Comparison of ENCODE assay signal across 8 mouse cellular contexts in genomic region chr2:37734979-37735806, GRCm38 (mm10). TPM values are rescaled to one million over a fixed set of nuclear protein-coding genes. Genes with fewer than 3 reads are reported as not detected.
DNase-seq lines count a peak whose midpoint lies in the region; ATAC-seq lines count a peak whose summit lies in the region.

No protein-coding gene starts in this region.

- peak overlapping the region; percentile 31 for H3K4me2 ChIP-seq in kidney, embryonic 14.5 days (replicated peaks; ENCODE audit: low read depth, low read length)
- peak overlapping the region; percentile 26 for H3K4me2 ChIP-seq in liver, embryonic 16.5 days (ENCODE audit: low read depth, low read length)
- peak overlapping the region; percentile 37 for H3K4me2 ChIP-seq in neural tube, embryonic 15.5 days

- H3K36me3 ChIP-seq in kidney, embryonic 14.5 days (ENCODE audit: control insufficient read depth, insufficient read depth, low read length): no peaks in the 10 kb centered on the region
- H3K36me3 ChIP-seq in liver, embryonic 16.5 days (ENCODE audit: control insufficient read depth, insufficient read depth): no peaks in the 10 kb centered on the region
- no peaks in the 10 kb centered on the region for H3K36me3 ChIP-seq in neural tube, embryonic 15.5 days

- no peak for DNase-seq in kidney, postnatal 14 days
- peak; percentile 66 for DNase-seq in brain, adult 2 months (ENCODE audit: low read depth, low spot score)
- DNase-seq in heart, postnatal 4 days: peak; percentile 43
- DNase-seq in frontal cortex, postnatal 25 days (ENCODE audit: low spot score in 2 of 2): no peak
- no peak for DNase-seq in right cerebral cortex, postnatal 36 days (ENCODE audit: low spot score in 2 of 2)

- H3K9me3 ChIP-seq in kidney, embryonic 14.5 days (ENCODE audit: control insufficient read depth, low read length): no peaks in the 10 kb centered on the region
- H3K9me3 ChIP-seq in liver, embryonic 16.5 days (replicated peaks; ENCODE audit: control insufficient read depth, low read length): no peaks in the 10 kb centered on the region
- no peaks in the 10 kb centered on the region for H3K9me3 ChIP-seq in neural tube, embryonic 15.5 days (replicated peaks)

- H3K27me3 ChIP-seq in kidney, embryonic 14.5 days (ENCODE audit: control insufficient read depth, insufficient read depth, low read length): no peaks in the 10 kb centered on the region
- H3K27me3 ChIP-seq in liver, embryonic 16.5 days (ENCODE audit: control insufficient read depth, insufficient read depth, low read depth, low read length): no peaks in the 10 kb centered on the region
- H3K27me3 ChIP-seq in neural tube, embryonic 15.5 days (replicated peaks): no peaks in the 10 kb centered on the region

- no peak overlapping the region for H3K4me3 ChIP-seq in kidney, embryonic 14.5 days (ENCODE audit: low read length)
- H3K4me3 ChIP-seq in liver, embryonic 16.5 days (ENCODE audit: low read depth, low read length): no peak overlapping the region
- H3K4me3 ChIP-seq in neural tube, embryonic 15.5 days (replicated peaks): no peak overlapping the region

- 0 out of 2 replicates have a peak, but pooled peaks cover 7% of the 10 kb centered on the region for H3K4me1 ChIP-seq in kidney, embryonic 14.5 days (ENCODE audit: control insufficient read depth, insufficient read depth, low read length)
- H3K4me1 ChIP-seq in liver, embryonic 16.5 days (ENCODE audit: control insufficient read depth, low read depth, low read length): peaks cover 7% of the 10 kb centered on the region
- H3K4me1 ChIP-seq in neural tube, embryonic 15.5 days: peaks cover 11% of the 10 kb centered on the region

- no peak overlapping the region for H3K27ac ChIP-seq in kidney, embryonic 14.5 days (ENCODE audit: low read depth, low read length)
- H3K27ac ChIP-seq in liver, embryonic 16.5 days (ENCODE audit: low read length): no peak overlapping the region
- no peak overlapping the region for H3K27ac ChIP-seq in neural tube, embryonic 15.5 days (replicated peaks)

- ATAC-seq in kidney, embryonic 14.5 days (ENCODE audit: low FRiP score, low TSS enrichment): peak; percentile 83
- ATAC-seq in liver, embryonic 16.5 days (ENCODE audit: low read depth): no peak
- 0 out of 2 replicates have a peak, but pooled peaks have one; percentile 47 for ATAC-seq in neural tube, embryonic 15.5 days (ENCODE audit: low FRiP score)

- 0 out of 2 replicates have a peak overlapping the region, but pooled peaks have one; percentile 0 for H3K9ac ChIP-seq in kidney, embryonic 14.5 days (ENCODE audit: low read depth, low read length)
- H3K9ac ChIP-seq in liver, embryonic 16.5 days (ENCODE audit: low read depth, low read length): no peak overlapping the region
- no peak overlapping the region for H3K9ac ChIP-seq in neural tube, embryonic 15.5 days (replicated peaks)

- WGBS in kidney, embryonic 14.5 days: 18% methylated on average over 17 of the region's 17 CpGs
- whole genome bisulfite sequencing in liver, embryonic 16.5 days (ENCODE audit: insufficient replicate concordance): 9% methylated on average over 17 of the region's 17 CpGs
- WGBS in neural tube, embryonic 15.5 days: 15% methylated on average over 17 of the region's 17 CpGs

RNA-seq across cellular contexts. Expression of gene Strbp, which starts 31.5 kb away (rescaled TPM):
- 41.4 and 57.2 TPM in 2 replicates for polyA plus RNA-seq in kidney, embryonic 14.5 days (2014; fragmentation: Nextera tagmentation; extraction: Ambion mirVana)
- 10 to 100 TPM; 33.0 to 33.4 TPM for total RNA-seq in heart, postnatal 4 days (2021)
- 11.4 and 11.5 TPM in 2 replicates for polyA plus RNA-seq in liver, embryonic 16.5 days (2015; fragmentation: Nextera tagmentation; extraction: Ambion mirVana)
- polyA plus RNA-seq in neural tube, embryonic 15.5 days (2015; fragmentation: Nextera tagmentation; extraction: Ambion mirVana): 87.0 and 98.3 TPM in 2 replicates

RNA-seq across cellular contexts. Expression of gene Crb2, which starts 40.9 kb away (rescaled TPM):
- polyA plus RNA-seq in kidney, embryonic 14.5 days (2014; fragmentation: Nextera tagmentation; extraction: Ambion mirVana): 2.2 and 3.2 TPM in 2 replicates
- total RNA-seq in heart, postnatal 4 days (2021): 1 to 10 TPM; 1.5 to 2.0 TPM
- polyA plus RNA-seq in liver, embryonic 16.5 days (2015; fragmentation: Nextera tagmentation; extraction: Ambion mirVana): 0.06 and 0.12 TPM in 2 replicates
- 2.5 and 2.6 TPM in 2 replicates for polyA plus RNA-seq in neural tube, embryonic 15.5 days (2015; fragmentation: Nextera tagmentation; extraction: Ambion mirVana)

Comparison
In these comparisons a context has a peak if more than half of its experiments do, and no peak if none do; other contexts are left out.
1. DNase-seq: peak in brain, adult 2 months (single experiment) and heart, postnatal 4 days (single experiment); none in kidney, postnatal 14 days (single experiment), frontal cortex, postnatal 25 days (0 of 2) and right cerebral cortex, postnatal 36 days (0 of 2).
2. Peak in every context shown above with its lines, with median percentiles within 50 percentile points of each other: H3K4me2 ChIP-seq.